Comparison of ENCODE assay signal across 13 mouse cellular contexts in genomic region chr4:138344891-138345545, GRCm38 (mm10). TPM values are rescaled to one million over a fixed set of nuclear protein-coding genes. Genes with fewer than 3 reads are reported as not detected.
A peak's percentile ranks its signal among the peaks of the same experiment; 100 is the strongest.
DNase-seq lines count a peak whose midpoint lies in the region; ATAC-seq and TF ChIP-seq lines count a peak whose summit lies in the region.
"Had no signal": no experiment of that assay in that cellular context is flagged by ENCODE, and none has a peak within 500 bp of the region (broad histone marks: within the 10 kb centered on the region; RNA-seq: fewer than 3 reads in every experiment).

No protein-coding gene starts in this region.

- no peaks in the 10 kb centered on the region for H3K4me1 ChIP-seq in hindbrain, postnatal 0 days (ENCODE audit: insufficient read depth, low read length)
- H3K4me1 ChIP-seq in hindbrain, embryonic 12.5 days: no peaks in the 10 kb centered on the region
- no peaks in the 10 kb centered on the region for H3K4me1 ChIP-seq in forebrain, embryonic 10.5 days
- H3K4me1 ChIP-seq in hindbrain, embryonic 11.5 days (replicated peaks; ENCODE audit: control insufficient read depth, insufficient read depth, low read length): no peaks in the 10 kb centered on the region

- H3K27ac ChIP-seq in hindbrain, postnatal 0 days: no peak overlapping the region
- no peak overlapping the region for H3K27ac ChIP-seq in hindbrain, embryonic 12.5 days
- no peak overlapping the region for H3K27ac ChIP-seq in forebrain, embryonic 10.5 days
- H3K27ac ChIP-seq in hindbrain, embryonic 11.5 days (ENCODE audit: low read depth, low read length): no peak overlapping the region
- H3K27ac ChIP-seq: hindbrain, embryonic 15.5 days; lung, embryonic 15.5 days had no signal

- WGBS in hindbrain, postnatal 0 days: 50% methylated on average over 9 of the region's 9 CpGs
- 85% methylated on average over 9 of the region's 9 CpGs for WGBS in hindbrain, embryonic 12.5 days
- 84% methylated on average over 9 of the region's 9 CpGs for WGBS in forebrain, embryonic 10.5 days
- 83% methylated on average over 9 of the region's 9 CpGs for WGBS in hindbrain, embryonic 11.5 days

- ATAC-seq in hindbrain, postnatal 0 days: peak; percentile 64; the same call in 1 of the 2 replicates
- ATAC-seq in hindbrain, embryonic 12.5 days (ENCODE audit: low FRiP score): no peak
- ATAC-seq in hindbrain, embryonic 11.5 days (ENCODE audit: low FRiP score): no peak

- H3K4me3 ChIP-seq in hindbrain, postnatal 0 days (ENCODE audit: low read length): no peak overlapping the region
- H3K4me3 ChIP-seq in hindbrain, embryonic 12.5 days: no peak overlapping the region
- H3K4me3 ChIP-seq in forebrain, embryonic 10.5 days: no peak overlapping the region
- H3K4me3 ChIP-seq in hindbrain, embryonic 11.5 days (ENCODE audit: low read depth, low read length): no peak overlapping the region
- H3K4me3 ChIP-seq: erythroblast, embryonic 14.5 days; hindbrain, embryonic 15.5 days; lung, embryonic 15.5 days had no signal

- H3K9ac ChIP-seq in hindbrain, postnatal 0 days (replicated peaks; ENCODE audit: low read length): no peak overlapping the region
- no peak overlapping the region for H3K9ac ChIP-seq in hindbrain, embryonic 12.5 days
- no peak overlapping the region for H3K9ac ChIP-seq in hindbrain, embryonic 11.5 days (ENCODE audit: low read depth, low read length)
- H3K9ac ChIP-seq: hindbrain, embryonic 15.5 days; lung, embryonic 15.5 days had no signal

- TF ChIP-seq CTCF in hindbrain, postnatal 0 days (IDR thresholded peaks at IDR 0.05; ENCODE audit: low read depth): 0 out of 2 replicates have a peak, but pooled peaks have one; percentile 3

- H3K36me3 ChIP-seq in hindbrain, postnatal 0 days (ENCODE audit: insufficient read depth, low read length): no peaks in the 10 kb centered on the region
- H3K36me3 ChIP-seq in hindbrain, embryonic 12.5 days: no peaks in the 10 kb centered on the region
- H3K36me3 ChIP-seq in forebrain, embryonic 10.5 days (replicated peaks): no peaks in the 10 kb centered on the region
- H3K36me3 ChIP-seq in hindbrain, embryonic 11.5 days (ENCODE audit: control insufficient read depth, insufficient read depth, low read length): no peaks in the 10 kb centered on the region
- H3K36me3 ChIP-seq: G1E; hindbrain, embryonic 15.5 days; lung, embryonic 15.5 days had no signal

- H3K4me2 ChIP-seq in hindbrain, postnatal 0 days (ENCODE audit: low read depth, low read length): no peak overlapping the region
- no peak overlapping the region for H3K4me2 ChIP-seq in hindbrain, embryonic 12.5 days (replicated peaks)
- no peak overlapping the region for H3K4me2 ChIP-seq in hindbrain, embryonic 11.5 days (replicated peaks; ENCODE audit: low read depth, low read length)
- H3K4me2 ChIP-seq: hindbrain, embryonic 15.5 days; lung, embryonic 15.5 days had no signal

- no peaks in the 10 kb centered on the region for H3K9me3 ChIP-seq in hindbrain, postnatal 0 days (ENCODE audit: low read length)
- no peaks in the 10 kb centered on the region for H3K9me3 ChIP-seq in hindbrain, embryonic 12.5 days (replicated peaks)
- H3K9me3 ChIP-seq in forebrain, embryonic 10.5 days: no peaks in the 10 kb centered on the region
- no peaks in the 10 kb centered on the region for H3K9me3 ChIP-seq in hindbrain, embryonic 11.5 days (ENCODE audit: control insufficient read depth, low read length)
- H3K9me3 ChIP-seq: G1E; hindbrain, embryonic 15.5 days; lung, embryonic 15.5 days had no signal

- DNase-seq in hindbrain, postnatal 0 days (ENCODE audit: low spot score): peak; percentile 39
- peak; percentile 63 for DNase-seq in Muller cell, postnatal 12 days (ENCODE audit: inconsistent ontology term)
- DNase-seq in cerebellum, postnatal 36 days: peak; percentile 36 to 39
- peak; percentile 43 for DNase-seq in lung, postnatal 36 days
- no peak for DNase-seq in forebrain, embryonic 10.5 days (ENCODE audit: extremely low spot score, low spot score)
- DNase-seq in hindbrain, embryonic 11.5 days (ENCODE audit: low spot score): no peak
- DNase-seq: right cerebral cortex, postnatal 14 days; thymus, adult 2 months had no signal

- no peaks in the 10 kb centered on the region for H3K27me3 ChIP-seq in hindbrain, postnatal 0 days (ENCODE audit: insufficient read depth, low read length)
- no peaks in the 10 kb centered on the region; the same call in 1 of the 2 replicates for H3K27me3 ChIP-seq in hindbrain, embryonic 12.5 days
- H3K27me3 ChIP-seq in forebrain, embryonic 10.5 days (ENCODE audit: poor library complexity, severe bottlenecking): no peaks in the 10 kb centered on the region
- no peaks in the 10 kb centered on the region for H3K27me3 ChIP-seq in hindbrain, embryonic 11.5 days (ENCODE audit: control insufficient read depth, insufficient read depth, low read length)
- H3K27me3 ChIP-seq: hindbrain, embryonic 15.5 days; lung, embryonic 15.5 days had no signal

RNA-seq across cellular contexts. Expression of gene Pink1, which starts 18.9 kb away (rescaled TPM):
- total RNA-seq in hindbrain, postnatal 0 days (2014; rRNA removed): 288 and 303 TPM in 2 replicates
- polyA plus RNA-seq in hindbrain, postnatal 0 days (2015; fragmentation: Nextera tagmentation; extraction: Ambion mirVana): 143 and 144 TPM in 2 replicates
- polyA plus RNA-seq in hindbrain, embryonic 12.5 days (2016; fragmentation: Nextera tagmentation; extraction: Ambion mirVana): 79.8 and 81.0 TPM in 2 replicates
- 24.6 and 26.7 TPM in 2 replicates for polyA plus RNA-seq in forebrain, embryonic 10.5 days (2016; fragmentation: Nextera tagmentation; extraction: Ambion mirVana)
- polyA plus RNA-seq in hindbrain, embryonic 11.5 days (2014; fragmentation: Nextera tagmentation; extraction: Ambion mirVana): 19.9 and 24.5 TPM in 2 replicates

RNA-seq across cellular contexts. Expression of gene Cda, which starts 22.8 kb away (rescaled TPM):
- total RNA-seq in hindbrain, postnatal 0 days (2014; rRNA removed): 9.5 and 20.5 TPM in 2 replicates
- 12.1 and 15.1 TPM in 2 replicates for polyA plus RNA-seq in hindbrain, postnatal 0 days (2015; fragmentation: Nextera tagmentation; extraction: Ambion mirVana)
- 3.4 and 4.4 TPM in 2 replicates for polyA plus RNA-seq in hindbrain, embryonic 12.5 days (2016; fragmentation: Nextera tagmentation; extraction: Ambion mirVana)
- polyA plus RNA-seq in forebrain, embryonic 10.5 days (2016; fragmentation: Nextera tagmentation; extraction: Ambion mirVana): 2.1 and 2.5 TPM in 2 replicates
- 3.0 and 3.9 TPM in 2 replicates for polyA plus RNA-seq in hindbrain, embryonic 11.5 days (2014; fragmentation: Nextera tagmentation; extraction: Ambion mirVana)
- total RNA-seq: G1E had no signal
- polyA plus RNA-seq: G1E had no signal

RNA-seq across cellular contexts. Expression of gene Ddost, which starts 40.5 kb away (rescaled TPM):
- total RNA-seq in hindbrain, postnatal 0 days (2014; rRNA removed): 232 and 241 TPM in 2 replicates
- polyA plus RNA-seq in hindbrain, postnatal 0 days (2015; fragmentation: Nextera tagmentation; extraction: Ambion mirVana): 216 and 218 TPM in 2 replicates
- polyA plus RNA-seq in hindbrain, embryonic 12.5 days (2016; fragmentation: Nextera tagmentation; extraction: Ambion mirVana): 243 and 250 TPM in 2 replicates
- polyA plus RNA-seq in forebrain, embryonic 10.5 days (2016; fragmentation: Nextera tagmentation; extraction: Ambion mirVana): 279 and 281 TPM in 2 replicates
- 214 and 227 TPM in 2 replicates for polyA plus RNA-seq in hindbrain, embryonic 11.5 days (2014; fragmentation: Nextera tagmentation; extraction: Ambion mirVana)

RNA-seq across cellular contexts. Expression of gene Fam43b, which starts 51.3 kb away (rescaled TPM):
- 16.6 and 23.8 TPM in 2 replicates for total RNA-seq in hindbrain, postnatal 0 days (2014; rRNA removed)
- polyA plus RNA-seq in hindbrain, postnatal 0 days (2015; fragmentation: Nextera tagmentation; extraction: Ambion mirVana): 17.9 and 18.6 TPM in 2 replicates
- 0.69 and 1.2 TPM in 2 replicates for polyA plus RNA-seq in hindbrain, embryonic 12.5 days (2016; fragmentation: Nextera tagmentation; extraction: Ambion mirVana)
- not detected in 2 replicates for polyA plus RNA-seq in forebrain, embryonic 10.5 days (2016; fragmentation: Nextera tagmentation; extraction: Ambion mirVana)
- 0.11 TPM in 1 of 2 replicates, not detected in the other for polyA plus RNA-seq in hindbrain, embryonic 11.5 days (2014; fragmentation: Nextera tagmentation; extraction: Ambion mirVana)
- polyA plus RNA-seq: erythroblast, embryonic 14.5 days; G1E; lung, embryonic 15.5 days; thymus, adult 2 months had no signal

Comparison
In these comparisons a context has a peak if more than half of its experiments do, and no peak if none do; other contexts are left out.
1. DNase-seq: peak in hindbrain, postnatal 0 days (single experiment), Muller cell, postnatal 12 days (single experiment), cerebellum, postnatal 36 days (2 of 2) and lung, postnatal 36 days (single experiment); none in forebrain, embryonic 10.5 days (single experiment) and hindbrain, embryonic 11.5 days (single experiment).